Mouse (Mus musculus) midbrain, embryonic 12.5 days (tissue): ENCODE results near the gene Tnip2. TPM values are rescaled to one million over a fixed set of nuclear protein-coding genes. Genes with fewer than 3 reads are reported as not detected.

Source experiments
- polyA plus RNA-seq: library from polyadenylated mRNA; unstranded; fragments of >200 nt; fragmentation: Nextera tagmentation; extraction: Ambion mirVana; gene quantifications from 2 replicates; pipeline ENCODE4 v1.2.1, GENCODE M21; 2016

The Tnip2 gene
- polyA plus RNA-seq, 1 experiment from 2014 or later: 11.2 TPM

Other genes starting within 250 kb of the Tnip2 start
- 1.9 and 2.5 TPM in 2 replicates for gene Zfyve28, start 225.5 kb downstream of the Tnip2 start, polyA plus RNA-seq
- gene Cfap99, start 225.4 kb downstream of the Tnip2 start, polyA plus RNA-seq: not detected in 2 replicates
- gene Rnf4, start 177.7 kb downstream of the Tnip2 start, polyA plus RNA-seq: 155 and 172 TPM in 2 replicates
- 17.4 and 18.9 TPM in 2 replicates for gene Fam193a, start 144.1 kb downstream of the Tnip2 start, polyA plus RNA-seq
- gene Sh3bp2, start 11.8 kb upstream of the Tnip2 start, polyA plus RNA-seq: 13.5 and 15.8 TPM in 2 replicates
- 206 and 208 TPM in 2 replicates for gene Add1, start 59.7 kb upstream of the Tnip2 start, polyA plus RNA-seq
- gene Mfsd10, start 123.2 kb upstream of the Tnip2 start, polyA plus RNA-seq: 73.7 and 89.0 TPM in 2 replicates
- 24.5 and 24.7 TPM in 2 replicates for gene Nop14, start 146.2 kb upstream of the Tnip2 start, polyA plus RNA-seq
- gene Grk4, start 146.4 kb upstream of the Tnip2 start, polyA plus RNA-seq: 2.5 and 3.5 TPM in 2 replicates
- gene Htt, start 247.7 kb upstream of the Tnip2 start, polyA plus RNA-seq: 21.2 and 22.2 TPM in 2 replicates